Mouse (Mus musculus) splenic B cell, adult 2 months (primary cell): ENCODE data around the gene Anxa6.

ENCODE experiments used
- DNase-seq: peaks from one replicate; pipeline ENCODE4 v3.0.0-alpha.2; 2011; ENCODE audit warnings: low read depth, low spot score
- H3K27me3 ChIP-seq: 2 replicates; pipeline ENCODE4 v1.6.1; 2012; ENCODE audit warnings: mild to moderate bottlenecking, low read length, moderate library complexity, mixed read lengths; ENCODE audit not compliant: control insufficient read depth, poor library complexity, insufficient read depth, severe bottlenecking
- H3K36me3 ChIP-seq: 2 replicates; pipeline ENCODE4 v1.6.1; 2012; ENCODE audit warnings: mild to moderate bottlenecking, low read length, moderate library complexity, mixed read lengths; ENCODE audit not compliant: control insufficient read depth, poor library complexity, insufficient read depth, severe bottlenecking

Gene Anxa6

DNA sequence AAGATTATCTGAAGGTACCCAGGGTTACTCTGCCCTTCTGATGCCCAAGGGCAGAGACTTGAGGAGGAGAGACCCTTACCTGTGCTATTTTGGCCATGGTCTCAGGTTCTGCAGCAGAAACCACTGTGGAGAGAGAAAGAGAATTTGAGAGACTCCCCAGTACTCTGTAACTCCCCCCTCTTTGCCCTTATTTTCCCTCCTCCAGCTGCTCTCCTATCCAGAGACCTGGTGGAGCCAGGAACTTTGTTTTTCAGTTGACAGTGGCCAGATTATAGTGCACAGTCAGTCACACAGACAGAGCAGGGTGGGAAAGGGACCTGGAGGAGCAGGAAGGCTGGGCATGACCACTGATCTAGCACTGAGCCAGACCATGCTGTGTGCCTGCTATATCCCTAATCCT lies 11.8 kb downstream of the Anxa6 start:
- H3K36me3 ChIP-seq = peaks cover 2% of the 10 kb centered on the region; the same call in 1 of the 2 replicates
- no peaks in the 10 kb centered on the region for H3K27me3 ChIP-seq
- no peak for DNase-seq

DNA sequence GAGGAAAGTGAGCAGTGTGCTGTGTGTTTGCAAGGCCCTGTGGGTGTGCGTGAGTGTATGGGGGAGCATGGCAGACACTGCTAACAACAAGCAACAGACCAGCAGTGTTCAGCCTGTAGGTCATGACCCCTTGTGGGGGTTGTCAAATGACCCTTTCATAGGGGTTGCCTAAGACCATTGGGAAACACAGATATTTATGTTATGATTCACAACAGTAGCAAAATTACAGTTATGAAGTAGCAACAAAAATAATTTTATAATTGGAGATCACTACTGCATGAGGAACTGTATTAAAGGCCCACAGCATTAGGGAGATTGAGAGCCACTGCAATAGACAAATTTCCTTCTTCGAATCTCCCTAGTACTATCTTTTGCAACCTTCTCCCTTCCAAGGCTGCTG lies 13.5 kb downstream of the Anxa6 start:
- Histone ChIP-seq H3K36me3 (peaks cover 5% of the 10 kb centered on the region; the same call in 1 of the 2 replicates), H3K27me3 (no peaks in the 10 kb centered on the region)
- no peak for DNase-seq

DNA sequence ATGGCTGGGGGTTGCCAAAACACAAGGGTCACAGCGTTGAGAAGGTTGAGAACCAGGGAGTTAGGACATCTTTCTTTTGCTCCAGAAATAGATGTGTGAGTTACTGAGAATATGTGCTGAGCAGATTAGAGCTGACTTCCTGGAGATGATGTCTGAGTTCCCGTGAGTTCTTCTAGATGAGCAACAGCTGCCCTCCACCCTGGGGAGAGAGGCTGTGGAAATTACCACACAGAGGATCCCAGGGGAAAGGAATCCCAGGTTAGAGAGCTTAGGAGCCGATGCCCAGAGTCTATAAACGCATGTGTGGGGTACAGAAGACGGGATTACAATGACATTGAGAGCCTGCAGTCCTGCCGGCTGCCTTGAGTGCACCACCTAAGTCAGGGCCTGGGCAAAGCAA lies 15.2 kb downstream of the Anxa6 start:
- H3K36me3 ChIP-seq = peaks cover 6% of the 10 kb centered on the region
- H3K27me3 ChIP-seq = no peaks in the 10 kb centered on the region
- no peak for DNase-seq

DNA sequence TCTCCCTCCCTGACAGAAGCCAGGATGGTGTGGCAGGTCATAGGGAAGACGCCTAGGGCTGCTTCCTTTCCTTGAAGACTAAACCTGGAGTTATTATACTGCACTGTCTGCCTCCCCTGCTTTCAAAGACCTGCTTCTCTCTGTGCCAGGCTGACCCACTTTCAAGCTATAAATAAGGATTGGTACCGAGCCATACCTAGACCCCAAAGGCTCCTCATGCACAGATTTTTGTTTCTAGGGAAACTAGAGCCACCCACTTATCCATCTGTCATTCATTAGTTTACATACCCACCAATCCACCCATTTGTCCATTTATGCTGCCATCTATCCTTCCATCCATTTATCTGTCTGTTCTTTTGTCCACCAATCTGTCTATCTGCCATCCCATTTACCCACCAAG lies 16.0 kb downstream of the Anxa6 start:
- no peaks in the 10 kb centered on the region for H3K27me3 ChIP-seq
- H3K36me3 ChIP-seq = peaks cover 6% of the 10 kb centered on the region
- DNase-seq = no peak

DNA sequence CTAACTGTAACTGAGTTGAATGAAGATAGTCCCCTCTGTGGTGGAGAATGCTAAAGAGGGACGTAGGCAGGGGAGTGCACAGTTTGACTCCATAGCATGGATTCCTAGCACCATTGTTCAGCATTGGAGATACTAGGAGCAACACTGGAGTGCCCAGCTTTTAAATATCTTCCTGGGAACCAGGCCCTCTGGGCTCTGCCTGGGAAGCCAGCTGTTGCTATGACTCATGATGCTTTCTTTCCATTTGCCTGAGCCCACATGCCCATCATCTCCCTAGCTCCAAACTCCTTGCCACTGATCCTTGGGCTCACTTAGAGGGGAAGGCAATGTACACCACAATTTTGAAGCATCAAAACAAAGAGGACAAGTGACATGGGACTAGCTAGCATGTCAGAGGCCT lies 16.5 kb downstream of the Anxa6 start:
- Histone ChIP-seq H3K36me3 (peaks cover 6% of the 10 kb centered on the region), H3K27me3 (no peaks in the 10 kb centered on the region)
- DNase-seq = no peak

DNA sequence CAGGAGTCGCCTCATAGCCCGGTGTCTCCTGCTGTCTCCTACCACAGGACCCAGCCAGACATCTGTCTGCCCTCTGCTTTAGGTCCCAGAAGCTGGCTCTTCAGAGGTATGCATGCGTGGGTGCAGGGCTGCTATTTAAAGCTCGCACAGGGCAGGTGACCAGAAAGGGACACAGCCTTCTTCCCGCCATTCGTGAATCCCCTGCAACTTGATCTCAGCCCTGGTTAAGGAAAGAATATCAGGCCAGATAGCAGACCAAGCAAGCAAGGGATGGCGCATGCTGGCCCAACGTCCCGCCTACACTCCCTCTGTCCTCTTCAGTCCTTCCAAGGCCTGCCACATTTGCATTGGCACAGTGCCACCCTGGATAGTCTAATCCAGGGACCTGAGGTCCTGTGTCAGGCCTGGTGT lies 17.4 kb downstream of the Anxa6 start:
- Histone ChIP-seq H3K36me3 (peaks cover 9% of the 10 kb centered on the region), H3K27me3 (no peaks in the 10 kb centered on the region)
- DNase-seq = no peak

DNA sequence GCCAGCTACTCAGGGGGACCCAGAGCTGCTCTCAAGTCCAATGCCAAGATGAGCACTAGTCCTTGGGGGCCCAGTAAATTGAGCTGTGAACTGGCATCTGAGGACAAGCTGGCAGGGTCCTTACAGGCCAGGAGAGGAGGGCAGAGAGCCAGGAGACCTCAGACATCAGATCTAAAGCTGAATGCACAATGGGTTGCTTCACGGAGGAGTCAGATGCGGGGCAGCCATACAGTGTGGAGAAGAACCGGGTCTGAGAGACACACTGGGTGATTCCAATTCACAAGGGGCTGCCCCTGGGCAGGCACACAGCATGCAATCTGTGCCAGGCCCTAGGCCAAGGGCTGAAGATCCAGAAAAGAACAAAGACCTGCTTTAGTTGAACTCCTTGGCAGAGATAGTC lies 18.0 kb downstream of the Anxa6 start:
- DNase-seq = no peak
- no peaks in the 10 kb centered on the region for H3K27me3 ChIP-seq

DNA sequence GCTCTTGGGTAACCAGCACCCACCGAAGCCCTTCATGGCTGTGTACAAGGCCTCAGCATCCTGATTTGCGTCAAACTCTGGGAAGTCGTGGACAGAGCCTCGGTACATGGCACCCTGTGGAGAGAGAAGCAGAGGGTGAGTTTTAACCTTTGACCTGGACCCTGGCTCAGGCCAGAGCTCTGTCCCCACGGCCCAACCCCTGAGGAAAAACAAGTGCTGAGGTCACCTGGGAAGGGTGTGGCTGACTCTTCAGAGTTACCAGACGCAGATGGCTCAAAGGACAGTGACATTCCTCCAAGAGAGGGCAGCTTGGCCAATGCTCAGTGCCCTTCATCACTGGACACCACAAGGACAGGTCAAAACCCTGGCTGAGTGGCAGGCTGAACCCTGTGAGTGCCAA lies 19.4 kb downstream of the Anxa6 start:
- DNase-seq = no peak
- Histone ChIP-seq H3K36me3 (peaks cover 12% of the 10 kb centered on the region), H3K27me3 (no peaks in the 10 kb centered on the region)

More for the DNA sequence above, 18.0 kb downstream of the Anxa6 start:
- peaks cover 11% of the 10 kb centered on the region for H3K36me3 ChIP-seq

DNA sequence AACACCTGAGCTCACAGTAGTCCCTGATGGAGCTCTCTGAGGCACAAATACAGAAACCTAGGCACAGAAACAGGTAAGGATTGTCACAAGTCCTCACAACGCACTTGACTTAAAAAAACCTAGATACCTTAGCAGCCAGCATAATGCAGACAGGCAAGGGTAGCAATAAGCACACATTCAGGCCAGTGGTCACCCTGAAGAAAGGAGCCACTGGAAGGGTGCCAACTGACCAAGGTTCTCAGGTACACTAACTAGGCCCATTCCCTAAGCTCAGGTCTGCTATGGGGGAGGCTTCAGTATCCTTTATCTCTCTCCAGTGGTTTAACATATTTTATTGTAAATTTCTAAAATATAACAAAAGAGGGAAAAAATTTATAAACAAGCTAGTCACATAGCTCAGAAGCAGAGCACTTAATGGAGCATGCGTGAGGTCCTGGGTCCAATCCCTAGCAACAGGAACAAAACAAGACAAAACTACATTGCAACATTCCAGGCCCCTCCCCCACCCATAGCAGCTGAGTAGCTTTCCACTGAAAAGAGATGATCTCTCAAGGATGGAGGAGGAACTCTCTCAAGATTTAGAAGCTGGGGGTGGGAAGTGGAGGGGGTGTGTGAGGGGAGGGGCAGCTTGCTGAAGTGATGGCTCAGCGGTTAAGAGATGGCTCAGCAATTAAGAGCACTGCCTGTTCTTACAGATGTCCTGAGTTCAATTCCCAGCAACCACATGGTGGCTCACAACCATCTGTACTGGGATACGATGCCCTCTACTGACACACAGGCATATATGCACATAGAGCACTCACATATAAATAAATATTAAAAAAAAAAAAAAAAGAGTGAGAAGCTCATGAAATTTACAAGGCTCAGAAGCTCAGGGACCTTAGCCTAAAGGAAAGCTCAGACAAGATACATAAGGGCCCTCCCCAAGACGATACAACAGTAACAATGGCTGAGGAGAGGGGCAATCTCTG lies 20.4 kb downstream of the Anxa6 start:
- H3K27me3 ChIP-seq = no peaks in the 10 kb centered on the region
- DNase-seq = no peak
- H3K36me3 ChIP-seq = peaks cover 19% of the 10 kb centered on the region

DNA sequence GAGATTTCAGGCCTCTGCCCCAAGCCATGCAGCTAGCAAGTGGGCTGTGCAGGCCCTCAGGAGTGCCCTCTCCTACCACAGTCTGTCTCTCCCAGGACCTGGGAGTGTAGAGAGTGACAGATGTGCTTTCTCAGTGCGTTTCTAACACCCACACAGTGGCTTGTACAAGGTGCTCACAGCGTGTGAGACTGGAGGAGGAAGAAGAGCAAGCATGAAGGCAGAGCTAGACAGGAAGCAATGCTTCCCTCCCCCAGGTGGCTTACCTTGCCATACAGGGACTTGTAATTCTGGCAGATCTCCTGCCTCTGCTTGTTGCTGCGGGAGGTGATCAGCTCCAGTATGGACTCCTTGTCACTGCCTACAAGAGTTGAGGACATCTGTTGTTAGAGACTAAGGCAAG lies 21.8 kb downstream of the Anxa6 start:
- Histone ChIP-seq H3K36me3 (peaks cover 21% of the 10 kb centered on the region), H3K27me3 (no peaks in the 10 kb centered on the region)
- DNase-seq = no peak

DNA sequence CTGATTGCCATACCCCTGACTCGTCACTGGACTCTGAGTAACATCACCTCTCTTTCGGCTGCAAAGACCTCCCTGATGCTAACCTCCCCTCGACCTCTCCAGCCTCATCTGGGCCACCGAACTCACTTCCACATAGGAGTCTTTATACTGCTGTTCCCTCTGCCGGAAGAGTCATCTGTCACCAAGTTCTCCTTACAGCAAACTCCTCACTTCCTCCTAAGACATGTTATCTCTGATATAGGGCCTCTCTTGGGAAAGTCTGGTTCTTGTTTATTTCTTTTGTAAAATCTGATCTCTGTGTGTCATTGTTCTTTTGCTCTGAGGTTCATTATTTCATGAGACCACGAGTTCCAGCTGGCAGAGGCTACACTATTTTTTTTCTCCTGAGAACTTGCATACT lies 25.0 kb downstream of the Anxa6 start:
- no peaks in the 10 kb centered on the region for H3K27me3 ChIP-seq
- H3K36me3 ChIP-seq = peaks cover 27% of the 10 kb centered on the region
- DNase-seq = no peak

DNA sequence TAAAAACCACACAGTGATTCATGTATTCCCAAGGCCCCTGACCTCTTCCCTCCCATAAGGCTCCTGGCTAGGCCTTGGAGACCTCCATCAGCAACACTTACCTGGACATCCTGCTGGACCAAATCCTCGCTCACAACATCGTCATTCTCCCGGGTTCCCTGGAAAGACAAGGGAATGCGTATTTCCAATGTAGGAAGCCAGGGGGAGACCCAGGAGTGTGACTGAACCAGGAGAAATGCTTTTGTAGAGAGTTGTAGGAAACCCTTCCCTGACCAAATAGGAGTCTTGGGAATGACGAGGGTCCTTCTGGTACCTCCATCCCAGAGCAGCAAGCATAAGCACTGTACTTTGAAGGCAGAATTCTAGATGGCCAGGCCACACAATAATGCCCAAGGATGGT lies 27.6 kb downstream of the Anxa6 start:
- no peak for DNase-seq
- peaks cover 31% of the 10 kb centered on the region for H3K36me3 ChIP-seq
- H3K27me3 ChIP-seq = no peaks in the 10 kb centered on the region

DNA sequence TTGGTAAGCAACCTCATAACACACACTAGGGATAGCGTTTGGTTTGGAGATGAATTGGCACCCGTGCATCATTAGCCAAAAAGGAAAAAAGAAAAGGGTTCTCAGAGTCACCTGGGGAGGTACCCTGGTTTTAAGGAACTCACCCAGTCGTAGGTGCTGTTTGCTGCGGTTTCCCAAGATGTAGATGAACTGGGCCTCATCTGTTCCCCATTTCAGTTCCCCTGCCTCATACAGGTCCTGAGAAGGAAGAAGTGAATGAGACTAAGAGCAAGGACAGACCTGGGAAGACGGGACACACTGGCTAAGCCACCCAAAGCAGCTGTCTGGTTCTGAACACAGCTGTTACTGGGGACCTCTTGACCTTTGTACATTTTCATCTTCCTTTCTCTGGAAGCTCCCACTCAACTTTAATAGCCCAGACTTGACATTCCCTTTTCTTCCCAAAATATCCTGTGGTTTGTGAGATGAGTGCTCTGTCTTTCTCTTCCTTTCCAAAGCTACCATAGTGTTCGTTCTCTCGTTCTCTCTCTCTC lies 28.2 kb downstream of the Anxa6 start:
- no peaks in the 10 kb centered on the region for H3K27me3 ChIP-seq
- peaks cover 28% of the 10 kb centered on the region for H3K36me3 ChIP-seq
- DNase-seq = no peak

DNA sequence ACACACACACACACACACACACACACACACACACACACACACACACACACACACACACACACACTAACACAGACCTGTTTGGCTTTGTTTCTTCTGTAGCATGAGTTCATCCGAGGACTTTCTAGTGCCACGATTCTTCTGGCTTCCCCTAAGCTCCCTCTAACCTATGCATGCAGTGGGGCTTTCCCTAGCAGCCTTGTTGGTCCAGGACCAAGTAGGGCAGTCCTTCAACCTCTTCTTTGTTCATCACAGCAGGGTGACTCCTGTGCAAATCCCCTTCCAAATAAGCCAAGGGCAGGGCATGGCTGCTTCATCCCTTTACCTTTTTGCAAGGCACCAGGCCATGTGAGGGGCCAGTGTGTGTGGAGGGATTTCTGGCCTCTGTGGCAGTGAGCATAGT lies 34.5 kb downstream of the Anxa6 start:
- DNase-seq = peak; percentile 41
- Histone ChIP-seq H3K36me3 (peaks cover 12% of the 10 kb centered on the region), H3K27me3 (no peaks in the 10 kb centered on the region)

DNA sequence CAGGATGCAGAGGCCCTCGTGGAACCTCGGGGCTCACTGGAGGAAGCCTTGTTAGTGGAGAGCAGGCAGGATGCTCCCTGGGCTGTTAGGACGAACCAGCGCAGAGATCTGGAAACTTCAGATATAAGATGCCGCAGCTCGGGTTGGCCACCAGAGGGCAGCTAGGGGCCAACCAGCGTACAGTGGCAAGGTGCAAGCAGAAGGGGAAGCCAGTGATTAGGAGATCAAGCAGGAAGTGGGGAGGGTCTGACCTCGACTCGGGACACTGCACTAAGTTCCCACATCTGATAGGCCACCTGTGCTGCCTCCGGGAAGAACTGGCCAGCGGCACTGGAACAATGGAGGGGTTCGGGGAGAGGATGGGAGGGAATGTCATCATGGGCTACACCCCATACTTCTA lies 35.0 kb downstream of the Anxa6 start:
- no peaks in the 10 kb centered on the region for H3K27me3 ChIP-seq
- peaks cover 12% of the 10 kb centered on the region for H3K36me3 ChIP-seq
- peak; percentile 83 for DNase-seq
